Mouse (Mus musculus) kidney, adult 2 months (tissue): ENCODE measurements around the gene Csf3. TPM values are rescaled to one million over a fixed set of nuclear protein-coding genes. Genes with fewer than 3 reads are reported as not detected.

Experiments used
- DNase-seq: peaks from one replicate; pipeline ENCODE4 v3.0.0; 2021
- H3K27ac ChIP-seq: fragments of 200-500 bp; 2 replicates; pipeline ENCODE4 v1.5.1; 2012; ENCODE audit warnings: low read depth, low read length, control low read depth, inconsistent platforms; ENCODE audit not compliant: insufficient read depth
- H3K27me3 ChIP-seq: fragments of 200-500 bp; replicated peaks from 2 replicates; pipeline ENCODE4 v1.6.1; 2012; ENCODE audit warnings: mild to moderate bottlenecking, moderate library complexity, low read length, inconsistent platforms; ENCODE audit not compliant: control insufficient read depth, insufficient read depth
- H3K36me3 ChIP-seq: fragments of 200-500 bp; 2 replicates; pipeline ENCODE4 v1.6.1; 2012; ENCODE audit warnings: mild to moderate bottlenecking, moderate library complexity, low read length, inconsistent platforms; ENCODE audit not compliant: control insufficient read depth, insufficient read depth
- H3K4me1 ChIP-seq: fragments of 200-500 bp; 2 replicates; pipeline ENCODE4 v1.6.1; 2011; ENCODE audit warnings: low read length; ENCODE audit not compliant: control insufficient read depth, insufficient read depth
- H3K4me3 ChIP-seq: fragments of 200-500 bp; 2 replicates; pipeline ENCODE4 v1.5.1; 2011; ENCODE audit warnings: mild to moderate bottlenecking, low read depth, low read length, control low read depth; ENCODE audit not compliant: insufficient read depth
- CTCF ChIP-seq: fragments of 200-500 bp; conservative IDR thresholded peaks from 2 replicates; pipeline ENCODE4 v1.5.1; 2011; ENCODE audit warnings: low read depth, mild to moderate bottlenecking, control low read depth, low read length, moderate library complexity, mixed read lengths; ENCODE audit not compliant: insufficient read depth, insufficient read length
- POLR2A ChIP-seq: fragments of 200-500 bp; IDR thresholded peaks from one replicate; pipeline ENCODE4 v1.6.1; 2011; ENCODE audit warnings: low read depth, low read length, control low read depth
- WGBS: fragments of 180-500 bp; shearing (Covaris S2); methylation state at CpG from one replicate; pipeline ENCODE4 v1.1.7; 2018; 5-methylcytosine and 5-hydroxymethylcytosine counted together
- polyA plus RNA-seq: library from polyadenylated mRNA; depleted of rRNA; stranded (reverse); fragments of >200 nt; gene quantifications from 2 replicates; pipeline ENCODE4 v1.2.3, GENCODE M21; 2012

Csf3 gene
- polyA plus RNA-seq, 1 experiment: not detected

- TF ChIP-seq POLR2A: no peak
- TF ChIP-seq CTCF: no peak
- H3K4me1 ChIP-seq: peaks cover 60% of the 10 kb centered on the region
- no peaks in the 10 kb centered on the region for H3K27me3 ChIP-seq
- peak; percentile 81 for DNase-seq
- 13% methylated on average over 9 of the region's 9 CpGs for WGBS
- peak overlapping the region; percentile 34 for H3K4me3 ChIP-seq
- no peaks in the 10 kb centered on the region for H3K36me3 ChIP-seq
- peak overlapping the region; percentile 40 for H3K27ac ChIP-seq
Measured at GRCm38 (mm10) chr11:98743655-98744345, 42.7 kb downstream of the Csf3 start.

DNA sequence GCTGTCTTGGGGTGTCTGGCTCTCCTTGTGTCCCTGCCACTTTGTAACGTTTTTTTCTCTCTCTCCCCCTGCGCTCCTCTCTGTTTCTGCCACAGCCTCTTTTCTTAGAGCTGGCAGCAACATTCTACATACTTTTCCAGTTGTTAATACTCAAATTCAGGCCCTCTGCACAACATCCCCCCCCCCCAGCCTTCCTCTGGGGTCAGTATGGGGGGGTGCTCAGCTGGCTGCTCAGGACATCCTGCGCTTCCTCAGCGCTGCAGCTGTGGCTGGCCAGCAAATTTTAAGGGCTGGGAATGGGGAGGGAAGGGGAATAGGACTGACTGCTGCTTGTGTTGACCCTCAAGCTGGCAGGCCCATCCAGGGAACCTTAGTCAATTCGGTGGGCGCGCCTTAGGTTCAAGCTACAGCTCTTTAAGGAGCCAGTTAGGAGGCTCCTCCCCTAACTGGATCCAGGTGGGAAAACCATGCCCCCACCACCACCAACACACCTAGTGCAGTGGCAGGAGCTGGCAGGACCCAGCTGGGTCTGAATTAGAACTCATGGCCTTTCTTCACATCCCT lies 43.5 kb downstream of the Csf3 start:
- Histone ChIP-seq H3K27me3 (no peaks in the 10 kb centered on the region), H3K4me3 (no peak overlapping the region), H3K36me3 (no peaks in the 10 kb centered on the region), H3K27ac (peak overlapping the region; percentile 40; the same call in 1 of the 2 replicates), H3K4me1 (peaks cover 64% of the 10 kb centered on the region)
- TF ChIP-seq CTCF (no peak), POLR2A (no peak)
- WGBS: 25% methylated on average over 7 of the region's 7 CpGs
- DNase-seq: peak; percentile 43

GRCm38 (mm10) chr11:98745932-98746853 lies 45.1 kb downstream of the Csf3 start:
- peak; percentile 45 for DNase-seq
- H3K36me3 ChIP-seq: no peaks in the 10 kb centered on the region
- TF ChIP-seq CTCF (no peak), POLR2A (no peak)
- 35% methylated on average over 12 of the region's 12 CpGs for WGBS
- no peak overlapping the region for H3K4me3 ChIP-seq
- H3K27me3 ChIP-seq: no peaks in the 10 kb centered on the region
- peaks cover 70% of the 10 kb centered on the region for H3K4me1 ChIP-seq
- peak overlapping the region; percentile 61 for H3K27ac ChIP-seq

DNA sequence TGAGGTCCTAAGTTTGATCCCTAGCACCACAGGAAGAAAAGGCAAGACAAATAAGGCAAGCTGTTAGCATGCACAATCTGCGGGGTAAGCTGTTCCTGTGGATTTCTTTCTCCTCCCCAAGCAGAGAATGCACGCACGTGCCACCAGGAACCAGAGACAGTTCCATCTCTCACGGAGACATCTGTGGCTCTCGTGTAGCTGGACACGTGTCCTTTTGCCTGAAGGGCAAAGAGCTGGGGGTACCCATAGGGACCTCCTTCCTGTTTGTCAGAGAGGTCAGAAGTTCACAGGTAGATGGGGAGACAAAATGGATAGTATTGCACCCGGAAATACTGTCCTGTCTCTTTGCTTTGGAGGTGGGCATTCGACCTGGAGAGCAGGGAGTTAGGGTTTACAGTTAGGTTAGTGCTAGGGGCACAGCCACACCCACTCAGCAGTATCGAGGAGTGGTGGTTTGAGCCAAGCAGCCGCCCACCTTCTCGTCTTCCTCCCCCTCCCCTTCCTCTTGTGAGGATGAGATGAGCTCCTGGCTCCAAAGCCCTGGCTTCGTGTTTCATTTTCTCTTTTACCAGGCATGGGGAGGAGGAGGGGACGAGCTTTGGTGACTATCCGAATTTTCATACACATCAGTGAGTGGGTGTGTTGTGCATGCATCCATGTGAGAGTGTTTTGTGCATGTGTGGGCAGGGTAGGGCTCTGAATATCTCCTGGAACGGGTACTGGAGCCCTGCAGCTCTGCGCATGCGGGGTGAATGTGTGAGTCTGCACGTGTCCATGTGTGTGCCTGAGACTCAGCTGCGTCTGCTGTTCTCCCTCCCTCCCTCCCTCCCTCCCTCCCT lies 46.0 kb downstream of the Csf3 start:
- Histone ChIP-seq H3K36me3 (no peaks in the 10 kb centered on the region), H3K27ac (peak overlapping the region; percentile 61), H3K27me3 (no peaks in the 10 kb centered on the region), H3K4me1 (peaks cover 77% of the 10 kb centered on the region), H3K4me3 (peak overlapping the region; percentile 4; the same call in 1 of the 2 replicates)
- no peak for TF ChIP-seq CTCF
- TF ChIP-seq POLR2A: no peak
- DNase-seq: peak; percentile 90
- WGBS: 6% methylated on average over 19 of the region's 19 CpGs

DNA sequence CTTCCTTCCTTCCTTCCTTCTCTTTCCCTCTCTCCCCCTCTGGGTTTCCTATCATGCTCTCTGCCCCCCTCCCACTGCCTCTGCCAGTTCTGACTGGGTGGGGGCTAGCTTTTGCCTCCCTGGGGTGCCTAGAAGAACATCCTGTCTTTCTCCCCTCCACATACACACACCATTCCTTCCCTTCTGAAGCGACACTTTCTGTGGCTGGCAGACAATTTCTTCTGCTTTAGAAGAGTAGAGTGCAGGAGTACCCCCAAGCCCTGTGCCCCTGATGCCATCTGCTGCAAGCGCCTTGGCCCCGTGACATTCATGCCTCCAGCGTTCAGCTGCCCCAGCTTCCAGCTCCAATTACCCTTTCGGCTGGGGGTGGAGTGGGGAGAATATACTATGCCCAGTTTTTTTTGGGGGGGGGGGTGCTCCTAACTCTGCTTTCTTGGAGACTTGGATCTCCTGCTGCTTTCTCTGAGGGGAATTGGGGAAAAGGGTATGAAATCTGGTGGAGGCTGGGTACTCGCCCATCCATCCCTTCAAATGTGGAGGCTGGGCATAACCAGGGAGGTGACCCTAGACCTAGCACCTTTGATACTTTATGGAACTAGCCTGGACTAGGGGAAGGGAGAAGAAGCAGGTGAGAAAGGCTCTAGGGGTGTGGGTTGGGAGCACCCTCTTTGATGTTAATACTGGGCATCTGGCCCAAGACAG lies 46.9 kb downstream of the Csf3 start:
- no peak for DNase-seq
- Histone ChIP-seq H3K36me3 (no peaks in the 10 kb centered on the region), H3K4me1 (peaks cover 83% of the 10 kb centered on the region), H3K27me3 (no peaks in the 10 kb centered on the region), H3K4me3 (no peak overlapping the region), H3K27ac (peak overlapping the region; percentile 61)
- WGBS: 21% methylated on average over 6 of the region's 6 CpGs
- TF ChIP-seq POLR2A: no peak
- no peak for TF ChIP-seq CTCF

GRCm38 (mm10) chr11:98748506-98749416 lies 47.7 kb downstream of the Csf3 start:
- Histone ChIP-seq H3K4me1 (peaks cover 84% of the 10 kb centered on the region), H3K4me3 (no peak overlapping the region), H3K27me3 (no peaks in the 10 kb centered on the region), H3K36me3 (no peaks in the 10 kb centered on the region), H3K27ac (peak overlapping the region; percentile 45; the same call in 1 of the 2 replicates)
- peak; percentile 54 for DNase-seq
- WGBS: 38% methylated on average over 15 of the region's 15 CpGs
- no peak for TF ChIP-seq POLR2A
- no peak for TF ChIP-seq CTCF
